ENCODE assay signal across 23 mouse cellular contexts in the genomic region with DNA sequence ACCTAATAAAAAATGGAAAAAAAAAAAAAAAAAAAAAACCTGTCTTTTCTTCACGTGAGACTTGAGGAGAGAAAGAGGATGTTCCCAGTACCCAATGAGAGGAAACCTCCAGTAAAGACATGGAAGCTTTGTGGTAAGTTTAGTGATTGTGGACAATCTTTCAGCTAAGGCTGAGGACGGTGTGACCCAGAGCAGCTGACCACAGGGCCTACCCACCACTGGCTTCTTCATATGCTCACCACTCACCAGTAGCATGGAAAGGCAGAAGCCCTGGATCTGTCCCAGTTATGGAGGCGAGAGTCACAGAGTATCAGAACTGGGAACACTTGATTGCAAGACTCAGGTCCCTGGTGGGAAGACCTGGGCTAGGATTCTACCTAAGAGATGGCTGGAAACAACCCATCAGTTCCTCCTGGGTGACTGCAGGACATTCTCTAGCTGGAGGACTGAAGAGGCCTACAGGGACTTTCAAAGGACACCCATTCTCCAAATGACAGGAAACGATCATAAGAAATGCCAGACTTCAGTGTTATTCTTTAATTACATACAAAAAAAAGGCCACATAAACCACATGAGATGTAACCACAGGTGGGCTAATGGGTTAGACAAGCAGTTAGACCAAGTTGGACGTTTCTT.
A peak's percentile ranks its signal among the peaks of the same experiment; 100 is the strongest.
DNase-seq lines count a peak whose midpoint lies in the region; ATAC-seq lines count a peak whose summit lies in the region.
"Had no signal": no experiment of that assay in that cellular context is flagged by ENCODE, and none has a peak within 500 bp of the region (broad histone marks: within the 10 kb centered on the region; RNA-seq: fewer than 3 reads in every experiment).

No protein-coding gene starts in this region.

- ATAC-seq in activated CD4-positive, CD25-positive, alpha-beta regulatory T cell, adult 4 months: peak; percentile 53
- peak; percentile 42 to 51; a peak in 2 of 4 replicates for ATAC-seq in hematopoietic stem cell, adult 5-6 weeks (replicated peaks in 1 of 2; ENCODE audit: insufficient read depth in 1 of 2, low FRiP score in 2 of 2, low TSS enrichment in 1 of 2, low read depth in 1 of 2, poor library complexity in 2 of 2, severe bottlenecking in 2 of 2)
- peak; percentile 28 for ATAC-seq in megakaryocyte, adult 5-6 weeks (ENCODE audit: poor library complexity, severe bottlenecking)
- ATAC-seq: forebrain, embryonic 13.5 days; forebrain, embryonic 16.5 days; hindbrain, postnatal 0 days; intestine, embryonic 15.5 days; Patski had no signal

- DNase-seq in CD4-positive, CD25-positive, alpha-beta regulatory T cell, adult 2 months (ENCODE audit: low read depth, low spot score): peak; percentile 32
- DNase-seq in retina, postnatal 1 day: no peak
- no peak for DNase-seq in cerebellum, postnatal 36 days
- no peak for DNase-seq in cerebellum, adult 9-11 months
- DNase-seq: adrenal gland, adult 2 months; adrenal gland, postnatal 14 days; cerebellum, adult 11-12 months; cerebellum, adult 8-10 months; cerebellum, postnatal 14 days; embryo, embryonic 11 days; gastrocnemius, adult 2 months; gastrocnemius, postnatal 25 days; heart, postnatal 36 days; kidney, adult 11 months; kidney, adult 8-10 months had no signal
